Mouse (Mus musculus) neural tube, embryonic 11.5 days (tissue): ENCODE data around the gene Pnpla5. TPM values are rescaled to one million over a fixed set of nuclear protein-coding genes. Genes with fewer than 3 reads are reported as not detected.
"Not testable (repeated sequence)": the region's sequence is repeated elsewhere in the genome, so short reads cannot be mapped to it uniquely, and the experiment has no call there.

ENCODE experiments used
- ATAC-seq: fragments of 200-750 bp; cut with Nextera tagmentation; 2 replicates; pipeline ENCODE4 v1.8.0; 2017; ENCODE audit warnings: moderate number of reproducible peaks, mild to moderate bottlenecking, moderate TSS enrichment, moderate library complexity; ENCODE audit not compliant: insufficient read depth, low FRiP score, low TSS enrichment
- DNase-seq: peaks from one replicate; pipeline ENCODE4 v3.0.0-alpha.2; 2015; ENCODE audit warnings: low spot score
- H3K27ac ChIP-seq: fragments of 300-500 bp; sonication (generic); 2 replicates; pipeline ENCODE4 v1.5.1; 2014; ENCODE audit warnings: low read depth, mild to moderate bottlenecking, low read length
- H3K27me3 ChIP-seq: fragments of 300-500 bp; sonication (generic); 2 replicates; pipeline ENCODE4 v1.6.1; 2014; ENCODE audit warnings: mild to moderate bottlenecking, low read length, mixed read lengths; ENCODE audit not compliant: control insufficient read depth, insufficient read depth
- H3K36me3 ChIP-seq: fragments of 300-500 bp; sonication (generic); 2 replicates; pipeline ENCODE4 v1.6.1; 2014; ENCODE audit warnings: mild to moderate bottlenecking, low read length, moderate library complexity, mixed read lengths; ENCODE audit not compliant: control insufficient read depth, insufficient read depth
- H3K4me1 ChIP-seq: fragments of 300-500 bp; sonication (generic); 2 replicates; pipeline ENCODE4 v1.6.1; 2014; ENCODE audit warnings: low read length, mixed read lengths; ENCODE audit not compliant: control insufficient read depth, insufficient read depth
- H3K4me2 ChIP-seq: fragments of 300-500 bp; sonication (generic); 2 replicates; pipeline ENCODE4 v1.6.1; 2014; ENCODE audit warnings: low read depth, mild to moderate bottlenecking, moderate library complexity
- H3K4me3 ChIP-seq: fragments of 300-500 bp; sonication (generic); 2 replicates; pipeline ENCODE4 v1.5.1; 2014; ENCODE audit warnings: low read depth, low read length
- H3K9ac ChIP-seq: fragments of 300-500 bp; sonication (generic); 2 replicates; pipeline ENCODE4 v1.6.1; 2014; ENCODE audit warnings: mild to moderate bottlenecking, low read length
- H3K9me3 ChIP-seq: fragments of 300-500 bp; sonication (generic); 2 replicates; pipeline ENCODE4 v1.6.1; 2016; ENCODE audit warnings: low read length; ENCODE audit not compliant: control insufficient read depth
- WGBS: fragments of 180-500 bp; shearing (Covaris S2); extraction: QIAGEN DNeasy Blood & Tissue Kit; methylation state at CpG from one replicate; pipeline ENCODE4 v1.1.7; 2014; 5-methylcytosine and 5-hydroxymethylcytosine counted together
- polyA plus RNA-seq: library from polyadenylated mRNA; unstranded; fragments of >200 nt; fragmentation: Nextera tagmentation; extraction: Ambion mirVana; gene quantifications from 2 replicates; pipeline ENCODE4 v1.2.1, GENCODE M21; 2014

Pnpla5 gene
- not detected in 2 replicates for polyA plus RNA-seq

GRCm38 (mm10) chr15:84123075-84123474, at the start of gene Pnpla5:
Gene Pnpla5, minus strand, starts transcription at chr15:84123175.
- no peak for DNase-seq
- Histone ChIP-seq H3K9ac (no peak within 1 kb of the TSS), H3K4me2 (no peak within 1 kb of the TSS), H3K4me1 (no peaks in the 10 kb centered on the region), H3K4me3 (no peak within 1 kb of the TSS), H3K36me3 (no peaks in the 10 kb centered on the region), H3K27me3 (no peaks in the 10 kb centered on the region), H3K27ac (no peak within 1 kb of the TSS), H3K9me3 (no peaks in the 10 kb centered on the region)
- WGBS = 70% methylated on average over 8 of the region's 8 CpGs
- no peak for ATAC-seq

DNA sequence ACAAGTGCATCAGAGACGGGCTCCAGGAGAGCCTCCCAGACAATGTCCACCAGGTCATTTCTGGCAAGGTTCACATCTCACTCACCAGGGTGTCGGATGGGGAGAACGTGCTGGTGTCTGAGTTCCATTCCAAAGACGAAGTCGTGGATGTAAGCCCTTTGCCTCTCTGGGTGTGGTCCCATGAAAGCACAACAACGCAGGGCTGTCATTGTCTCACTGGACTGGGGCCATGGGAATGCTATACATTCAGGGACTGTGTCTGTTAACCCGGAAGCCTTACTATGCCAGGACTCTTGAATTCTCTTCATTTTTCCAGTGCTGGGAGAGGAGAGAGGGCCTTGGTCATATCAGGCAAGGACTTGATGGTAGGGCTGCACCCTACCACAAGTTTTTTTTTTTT, 48.2 kb upstream of the Pnpla5 start:
- Histone ChIP-seq H3K4me2 (no peak overlapping the region), H3K27ac (no peak overlapping the region), H3K4me1 (0 out of 2 replicates have a peak, but pooled peaks cover 3% of the 10 kb centered on the region), H3K36me3 (no peaks in the 10 kb centered on the region), H3K4me3 (no peak overlapping the region), H3K27me3 (no peaks in the 10 kb centered on the region), H3K9ac (no peak overlapping the region), H3K9me3 (no peaks in the 10 kb centered on the region)
- DNase-seq (no peak), ATAC-seq (no peak)
- 86% methylated on average over 7 of the region's 7 CpGs for WGBS

DNA sequence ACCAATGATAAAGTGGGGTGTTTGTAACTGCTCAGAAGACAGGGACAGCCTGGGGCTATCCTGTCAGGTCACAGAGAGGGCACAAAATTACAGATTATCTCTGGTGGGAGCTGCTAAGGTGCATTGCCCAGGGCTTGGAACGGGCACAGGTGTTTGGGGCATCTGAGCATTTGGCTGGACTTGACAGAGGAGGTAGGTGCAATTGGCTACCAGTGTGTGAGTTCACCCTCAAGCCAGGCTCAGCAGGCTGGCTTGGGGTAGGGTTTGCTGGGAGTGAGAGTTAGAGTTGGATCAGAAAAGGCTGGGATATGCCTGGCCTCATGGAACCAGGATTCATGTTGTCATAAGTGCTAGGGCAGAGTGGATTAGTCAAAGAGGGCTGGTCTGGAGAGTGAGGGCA, 46.5 kb upstream of the Pnpla5 start:
- no peak overlapping the region for H3K4me2 ChIP-seq
- H3K36me3 ChIP-seq = no peaks in the 10 kb centered on the region
- H3K4me1 ChIP-seq = 0 out of 2 replicates have a peak, but pooled peaks cover 3% of the 10 kb centered on the region
- H3K9ac ChIP-seq = no peak overlapping the region
- no peak for DNase-seq
- ATAC-seq = no peak
- no peak overlapping the region for H3K4me3 ChIP-seq
- H3K27me3 ChIP-seq = no peaks in the 10 kb centered on the region
- no peaks in the 10 kb centered on the region for H3K9me3 ChIP-seq
- WGBS = 59% methylated on average over 1 of the region's 1 CpGs
- no peak overlapping the region for H3K27ac ChIP-seq

GRCm38 (mm10) chr15:84168170-84169161, 45.5 kb upstream of the Pnpla5 start:
- no peaks in the 10 kb centered on the region for H3K36me3 ChIP-seq
- H3K27me3 ChIP-seq = no peaks in the 10 kb centered on the region
- ATAC-seq (peak; percentile 27; the same call in 1 of the 2 replicates), DNase-seq (peak; percentile 23)
- H3K9me3 ChIP-seq = no peaks in the 10 kb centered on the region
- H3K4me3 ChIP-seq = peak overlapping the region; percentile 48
- 0 out of 2 replicates have a peak overlapping the region, but pooled peaks have one; percentile 39 for H3K27ac ChIP-seq
- WGBS = 3% methylated on average over 28 of the region's 28 CpGs
- H3K4me2 ChIP-seq = peak overlapping the region; percentile 94
- peak overlapping the region; percentile 58 for H3K9ac ChIP-seq
- H3K4me1 ChIP-seq = 0 out of 2 replicates have a peak, but pooled peaks cover 3% of the 10 kb centered on the region

GRCm38 (mm10) chr15:84167600-84167999, 44.6 kb upstream of the Pnpla5 start, which contains the start of gene Pnpla3:
Gene Pnpla3, plus strand, starts transcription at chr15:84167837.
- Histone ChIP-seq H3K4me3 (peak within 1 kb of the TSS; percentile 48), H3K36me3 (no peaks in the 10 kb centered on the region), H3K9ac (peak within 1 kb of the TSS; percentile 58), H3K27me3 (no peaks in the 10 kb centered on the region), H3K9me3 (no peaks in the 10 kb centered on the region), H3K4me2 (peak within 1 kb of the TSS; percentile 94), H3K27ac (0 out of 2 replicates have a peak within 1 kb of the TSS, but pooled peaks have one; percentile 39), H3K4me1 (0 out of 2 replicates have a peak, but pooled peaks cover 3% of the 10 kb centered on the region)
- DNase-seq = peak; percentile 99
- WGBS = 0% methylated on average over 28 of the region's 28 CpGs
- ATAC-seq = peak; percentile 96

DNA sequence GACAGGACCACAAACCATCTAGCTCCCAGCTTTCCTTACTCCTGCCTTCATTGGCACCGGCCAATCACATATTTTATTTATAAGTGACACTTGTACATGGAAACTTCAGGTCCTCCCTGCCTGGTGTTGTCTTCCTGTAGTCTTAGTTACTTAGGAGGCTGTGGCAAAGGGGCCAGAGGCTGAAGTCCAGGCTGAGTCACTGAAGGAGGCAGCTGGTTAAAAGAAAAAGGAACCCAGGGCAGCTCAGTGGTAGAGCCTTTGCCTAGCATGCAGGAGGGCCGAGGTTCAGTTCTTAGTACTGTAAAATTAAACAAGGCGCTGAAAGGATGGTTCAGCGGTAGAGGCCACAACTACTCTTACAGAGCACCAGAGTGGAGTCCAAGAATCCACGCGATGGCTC, 43.8 kb upstream of the Pnpla5 start:
- no peak for DNase-seq
- H3K4me1 ChIP-seq = 0 out of 2 replicates have a peak, but pooled peaks cover 3% of the 10 kb centered on the region
- WGBS = 70% methylated on average over 6 of the region's 6 CpGs
- no peaks in the 10 kb centered on the region for H3K36me3 ChIP-seq
- no peaks in the 10 kb centered on the region for H3K27me3 ChIP-seq
- H3K9me3 ChIP-seq = no peaks in the 10 kb centered on the region
- H3K4me3 ChIP-seq = no peak overlapping the region
- no peak overlapping the region for H3K9ac ChIP-seq
- no peak for ATAC-seq
- H3K4me2 ChIP-seq = no peak overlapping the region
- no peak overlapping the region for H3K27ac ChIP-seq

GRCm38 (mm10) chr15:84161871-84162270, 38.9 kb upstream of the Pnpla5 start:
- Histone ChIP-seq H3K4me2 (no peak overlapping the region), H3K27ac (no peak overlapping the region), H3K9me3 (no peaks in the 10 kb centered on the region), H3K36me3 (no peaks in the 10 kb centered on the region), H3K27me3 (no peaks in the 10 kb centered on the region), H3K4me1 (no peaks in the 10 kb centered on the region), H3K9ac (no peak overlapping the region), H3K4me3 (no peak overlapping the region)
- 81% methylated on average over 6 of the region's 6 CpGs for WGBS
- ATAC-seq (no peak), DNase-seq (no peak)

- H3K9ac ChIP-seq, H3K36me3 ChIP-seq, H3K4me3 ChIP-seq, H3K27me3 ChIP-seq, DNase-seq, H3K4me1 ChIP-seq, H3K27ac ChIP-seq, ATAC-seq, H3K4me2 ChIP-seq, H3K9me3 ChIP-seq: not testable (repeated sequence)
- 87% methylated on average over 6 of the region's 6 CpGs for WGBS
Measured at GRCm38 (mm10) chr15:84157530-84157929, 34.6 kb upstream of the Pnpla5 start.
